In the genomic region with DNA sequence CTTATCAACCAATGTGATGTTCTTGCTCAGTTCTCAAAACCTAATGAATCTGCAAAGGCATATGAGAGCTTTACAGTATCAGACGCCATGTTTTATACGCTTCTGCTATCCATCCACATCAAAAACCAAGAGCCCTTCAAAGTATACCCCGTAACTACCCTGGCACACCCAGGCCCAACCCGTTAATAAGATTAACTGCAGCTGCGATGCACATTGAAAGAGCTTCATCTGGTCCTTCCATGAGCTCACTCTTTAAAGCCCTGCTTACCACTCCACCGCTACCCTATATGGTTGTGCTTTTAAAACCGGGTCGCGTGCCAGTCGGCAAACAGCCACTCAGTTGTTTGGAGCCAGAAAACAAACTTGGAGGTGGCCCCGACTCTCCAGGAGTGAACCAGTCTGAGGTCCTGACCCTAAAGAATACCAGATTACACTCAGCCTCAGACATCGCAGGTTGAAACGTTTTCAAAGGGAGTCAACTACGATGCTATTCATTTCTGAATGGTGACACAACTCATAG, we compare ENCODE assay signal across 15 mouse cellular contexts. TPM values are rescaled to one million over a fixed set of nuclear protein-coding genes. Genes with fewer than 3 reads are reported as not detected.
DNase-seq lines count a peak whose midpoint lies in the region; ATAC-seq lines count a peak whose summit lies in the region.
"Had no signal": no experiment of that assay in that cellular context is flagged by ENCODE, and none has a peak within 500 bp of the region (broad histone marks: within the 10 kb centered on the region; RNA-seq: fewer than 3 reads in every experiment).

No protein-coding gene starts in this region.

- intact Hi-C loops in heart, postnatal 10 days (cut with DNase I): loop anchor here (1.0 kb wide), 1 partner anchor 12 kb away; no protein-coding TSS in a partner anchor

- no peak for DNase-seq in heart, embryonic 10.5 days (ENCODE audit: low spot score)
- no peak for DNase-seq in lung, postnatal 25 days (ENCODE audit: low spot score)
- DNase-seq in heart, postnatal 10 days: peak; percentile 81 to 83
- no peak for DNase-seq in layer of hippocampus, postnatal 10 days (ENCODE audit: low spot score in 2 of 2)
- DNase-seq: cerebellum, adult 8-10 months; embryo, embryonic 11 days; kidney, postnatal 4 days had no signal

- H3K36me3 ChIP-seq in heart, embryonic 10.5 days: no peaks in the 10 kb centered on the region
- H3K36me3 ChIP-seq in heart, embryonic 11.5 days (ENCODE audit: control insufficient read depth, insufficient read depth, low read length): no peaks in the 10 kb centered on the region
- H3K36me3 ChIP-seq in lung, embryonic 16.5 days (ENCODE audit: control insufficient read depth, insufficient read depth, low read length): no peaks in the 10 kb centered on the region
- H3K36me3 ChIP-seq in stomach, embryonic 16.5 days (ENCODE audit: control insufficient read depth, insufficient read depth, low read length): no peaks in the 10 kb centered on the region
- no peaks in the 10 kb centered on the region for H3K36me3 ChIP-seq in forebrain, embryonic 12.5 days (replicated peaks)
- H3K36me3 ChIP-seq: hindbrain, embryonic 12.5 days had no signal

- H3K4me2 ChIP-seq in heart, embryonic 11.5 days: no peak overlapping the region
- H3K4me2 ChIP-seq in lung, embryonic 16.5 days (ENCODE audit: low read depth, low read length): no peak overlapping the region
- H3K4me2 ChIP-seq in stomach, embryonic 16.5 days (ENCODE audit: low read depth, low read length): no peak overlapping the region
- H3K4me2 ChIP-seq in forebrain, embryonic 12.5 days: no peak overlapping the region
- H3K4me2 ChIP-seq: hindbrain, embryonic 12.5 days; midbrain, embryonic 11.5 days had no signal

- H3K9ac ChIP-seq in heart, embryonic 11.5 days (ENCODE audit: low read depth, low read length): no peak overlapping the region
- no peak overlapping the region for H3K9ac ChIP-seq in lung, embryonic 16.5 days (ENCODE audit: low read length)
- H3K9ac ChIP-seq in stomach, embryonic 16.5 days (ENCODE audit: low read length): no peak overlapping the region
- H3K9ac ChIP-seq in forebrain, embryonic 12.5 days: no peak overlapping the region
- H3K9ac ChIP-seq: hindbrain, embryonic 12.5 days; liver, embryonic 14.5 days had no signal

- H3K9me3 ChIP-seq in heart, embryonic 10.5 days: no peaks in the 10 kb centered on the region
- no peaks in the 10 kb centered on the region for H3K9me3 ChIP-seq in heart, embryonic 11.5 days (replicated peaks; ENCODE audit: control insufficient read depth, low read length)
- no peaks in the 10 kb centered on the region for H3K9me3 ChIP-seq in lung, embryonic 16.5 days (ENCODE audit: control insufficient read depth, low read length)
- H3K9me3 ChIP-seq in stomach, embryonic 16.5 days (replicated peaks; ENCODE audit: control insufficient read depth, low read length): no peaks in the 10 kb centered on the region
- H3K9me3 ChIP-seq in forebrain, embryonic 12.5 days: no peaks in the 10 kb centered on the region
- H3K9me3 ChIP-seq: hindbrain, embryonic 12.5 days had no signal

- H3K27ac ChIP-seq in heart, embryonic 10.5 days: peak overlapping the region; percentile 69; the same call in 1 of the 2 replicates
- no peak overlapping the region for H3K27ac ChIP-seq in heart, embryonic 11.5 days (ENCODE audit: low read depth, low read length)
- peak overlapping the region; percentile 72 for H3K27ac ChIP-seq in lung, embryonic 16.5 days (ENCODE audit: low read length)
- peak overlapping the region; percentile 52; the same call in 1 of the 2 replicates for H3K27ac ChIP-seq in stomach, embryonic 16.5 days (ENCODE audit: low read length)
- no peak overlapping the region for H3K27ac ChIP-seq in forebrain, embryonic 12.5 days
- H3K27ac ChIP-seq: hindbrain, embryonic 12.5 days; left cerebral cortex, adult 2 months; liver, embryonic 14.5 days had no signal

- WGBS in heart, embryonic 10.5 days: 73% methylated on average over 14 of the region's 14 CpGs
- WGBS in heart, embryonic 11.5 days (ENCODE audit: insufficient replicate concordance): 68% methylated on average over 14 of the region's 14 CpGs
- 62% methylated on average over 14 of the region's 14 CpGs for WGBS in lung, embryonic 16.5 days
- 58% methylated on average over 14 of the region's 14 CpGs for WGBS in stomach, embryonic 16.5 days
- 82% methylated on average over 14 of the region's 14 CpGs for WGBS in forebrain, embryonic 12.5 days

- no peaks in the 10 kb centered on the region for H3K27me3 ChIP-seq in heart, embryonic 10.5 days (ENCODE audit: insufficient read depth, poor library complexity, severe bottlenecking)
- no peaks in the 10 kb centered on the region for H3K27me3 ChIP-seq in heart, embryonic 11.5 days (ENCODE audit: control insufficient read depth, insufficient read depth, low read length)
- H3K27me3 ChIP-seq in lung, embryonic 16.5 days (ENCODE audit: control insufficient read depth, insufficient read depth, low read depth, low read length): no peaks in the 10 kb centered on the region
- no peaks in the 10 kb centered on the region for H3K27me3 ChIP-seq in stomach, embryonic 16.5 days (ENCODE audit: control insufficient read depth, insufficient read depth, low read length)
- H3K27me3 ChIP-seq in forebrain, embryonic 12.5 days: peaks cover 14% of the 10 kb centered on the region; the same call in 1 of the 2 replicates
- H3K27me3 ChIP-seq: hindbrain, embryonic 12.5 days had no signal

- no peak overlapping the region for H3K4me3 ChIP-seq in heart, embryonic 10.5 days
- no peak overlapping the region for H3K4me3 ChIP-seq in heart, embryonic 11.5 days (ENCODE audit: low read depth, low read length)
- H3K4me3 ChIP-seq in lung, embryonic 16.5 days (ENCODE audit: low read length): no peak overlapping the region
- H3K4me3 ChIP-seq in stomach, embryonic 16.5 days (replicated peaks; ENCODE audit: low read length): no peak overlapping the region
- H3K4me3 ChIP-seq in forebrain, embryonic 12.5 days (replicated peaks): no peak overlapping the region
- H3K4me3 ChIP-seq: hindbrain, embryonic 12.5 days; left cerebral cortex, adult 2 months had no signal

- H3K4me1 ChIP-seq in heart, embryonic 10.5 days: peaks cover 89% of the 10 kb centered on the region
- H3K4me1 ChIP-seq in heart, embryonic 11.5 days (ENCODE audit: control insufficient read depth, insufficient read depth, low read length): peaks cover 80% of the 10 kb centered on the region
- peaks cover 80% of the 10 kb centered on the region for H3K4me1 ChIP-seq in lung, embryonic 16.5 days (replicated peaks; ENCODE audit: control insufficient read depth, insufficient read depth, low read length)
- peaks cover 30% of the 10 kb centered on the region for H3K4me1 ChIP-seq in stomach, embryonic 16.5 days (ENCODE audit: control insufficient read depth, insufficient read depth, low read length)
- peaks cover 27% of the 10 kb centered on the region for H3K4me1 ChIP-seq in forebrain, embryonic 12.5 days

- ATAC-seq in heart, embryonic 11.5 days (replicated peaks; ENCODE audit: insufficient number of reproducible peaks, low FRiP score, low TSS enrichment): no peak
- ATAC-seq in lung, embryonic 16.5 days (ENCODE audit: low read depth): no peak
- ATAC-seq in stomach, embryonic 16.5 days (ENCODE audit: insufficient read depth, low FRiP score): no peak
- no peak for ATAC-seq in forebrain, embryonic 12.5 days (ENCODE audit: low FRiP score)

RNA-seq across cellular contexts. Expression of a gene that starts 50.6 kb away (rescaled TPM):
- 19.6 and 21.1 TPM in 2 replicates for polyA plus RNA-seq in heart, embryonic 10.5 days (2016; fragmentation: Nextera tagmentation; extraction: Ambion mirVana)
- polyA plus RNA-seq in heart, embryonic 11.5 days (2014; fragmentation: Nextera tagmentation; extraction: Ambion mirVana): 18.3 and 23.9 TPM in 2 replicates
- polyA plus RNA-seq in lung, embryonic 16.5 days (2015; fragmentation: Nextera tagmentation; extraction: Ambion mirVana): 19.7 and 20.7 TPM in 2 replicates
- 100 to 1,000 TPM in 1 of 2 experiments, 10 to 100 TPM in 1; 98.8 to 116 TPM for total RNA-seq in heart, postnatal 10 days (2021)
- 21.3 and 22.0 TPM in 2 replicates for polyA plus RNA-seq in stomach, embryonic 16.5 days (2015; fragmentation: Nextera tagmentation; extraction: Ambion mirVana)
- 6.6 and 7.3 TPM in 2 replicates for polyA plus RNA-seq in forebrain, embryonic 12.5 days (2016; fragmentation: Nextera tagmentation; extraction: Ambion mirVana)
- 10 to 100 TPM; 14.3 to 15.5 TPM for total RNA-seq in layer of hippocampus, postnatal 10 days (2021)

Comparison
In these comparisons a context has a peak if more than half of its experiments do, and no peak if none do; other contexts are left out.
1. DNase-seq: peak in heart, postnatal 10 days (2 of 2); none in heart, embryonic 10.5 days (single experiment), lung, postnatal 25 days (single experiment) and layer of hippocampus, postnatal 10 days (0 of 2).
2. H3K27ac ChIP-seq: peak in heart, embryonic 10.5 days (single experiment), lung, embryonic 16.5 days (single experiment) and stomach, embryonic 16.5 days (single experiment); none in heart, embryonic 11.5 days (single experiment) and forebrain, embryonic 12.5 days (single experiment).